13 mouse cellular contexts compared by ENCODE assay signal in genomic region chr3:112942036-112942626, GRCm38 (mm10).
DNase-seq lines count a peak whose midpoint lies in the region; ATAC-seq and TF ChIP-seq lines count a peak whose summit lies in the region.
"Had no signal": no experiment of that assay in that cellular context is flagged by ENCODE, and none has a peak within 500 bp of the region (broad histone marks: within the 10 kb centered on the region; RNA-seq: fewer than 3 reads in every experiment).

No protein-coding gene starts in this region.

- TF ChIP-seq EP300 in heart, adult 2 months (IDR thresholded peaks at IDR 0.05; ENCODE audit: insufficient read depth, low read depth, low read length), result no peak

- no peak for TF ChIP-seq POLR2A in heart, adult 2 months (IDR thresholded peaks at IDR 0.05; ENCODE audit: insufficient read depth, low read depth, low read length)
- no peak for TF ChIP-seq POLR2A in kidney, adult 2 months (IDR thresholded peaks at IDR 0.05; ENCODE audit: low read depth, low read length)

- no peak for ATAC-seq in Patski
- ATAC-seq in midbrain, embryonic 15.5 days (replicated peaks), result peak; percentile 50; the same call in 1 of the 2 replicates
- ATAC-seq: CD4-positive, CD25-positive, alpha-beta regulatory T cell, adult 4 months; liver, embryonic 12.5 days had no signal

- WGBS in heart, adult 2 months, result 63% methylated on average over 4 of the region's 4 CpGs
- 72% methylated on average over 4 of the region's 4 CpGs for WGBS in midbrain, embryonic 15.5 days
- WGBS in kidney, adult 2 months, result 67% methylated on average over 4 of the region's 4 CpGs

- no peak overlapping the region for H3K4me2 ChIP-seq in midbrain, embryonic 15.5 days
- H3K4me2 ChIP-seq: hindbrain, embryonic 15.5 days; liver, embryonic 12.5 days had no signal

- H3K4me3 ChIP-seq in heart, adult 2 months, result no peak overlapping the region
- H3K4me3 ChIP-seq in midbrain, embryonic 15.5 days, result no peak overlapping the region
- H3K4me3 ChIP-seq in kidney, adult 2 months (ENCODE audit: insufficient read depth, low read depth, low read length), result no peak overlapping the region
- H3K4me3 ChIP-seq: hindbrain, embryonic 15.5 days; liver, embryonic 12.5 days had no signal

- H3K4me1 ChIP-seq in heart, adult 2 months (ENCODE audit: control insufficient read depth, insufficient read depth, low read length), result no peaks in the 10 kb centered on the region
- H3K4me1 ChIP-seq in midbrain, embryonic 15.5 days, result no peaks in the 10 kb centered on the region
- H3K4me1 ChIP-seq in kidney, adult 2 months (ENCODE audit: control insufficient read depth, insufficient read depth, low read length), result no peaks in the 10 kb centered on the region
- H3K4me1 ChIP-seq: hindbrain, embryonic 15.5 days; liver, embryonic 12.5 days had no signal

- CTCF ChIA-PET in Patski (lab: Charles Lee), result interaction anchor here (1.0 to 1.5 kb wide), 2 partner anchors 11 to 16 kb away, joined by 3 to 4 read pairs; no protein-coding TSS in a partner anchor

- no peak for DNase-seq in heart, adult 2 months
- no peak for DNase-seq in heart, adult 18-20 months
- DNase-seq in left cerebral cortex, postnatal 14 days (ENCODE audit: low spot score in 2 of 2), result peak; percentile 5 to 16
- no peak for DNase-seq in left cerebral cortex, adult 9 months (ENCODE audit: low spot score in 2 of 2)
- DNase-seq in Patski (ENCODE audit: low read depth, low spot score), result no peak
- DNase-seq in kidney, adult 2 months, result no peak
- DNase-seq: cerebellum, adult 18-20 months; lung, postnatal 36 days; spleen, adult 18-20 months had no signal

- 0 out of 2 replicates have a peak, but pooled peaks have one; percentile 11 for TF ChIP-seq CTCF in heart, adult 2 months (IDR thresholded peaks at IDR 0.05)
- peak; percentile 27 for TF ChIP-seq CTCF in Patski (IDR thresholded peaks at IDR 0.05)
- TF ChIP-seq CTCF in kidney, adult 2 months (conservative IDR thresholded peaks at IDR 0.05; ENCODE audit: insufficient read depth, insufficient read length, low read depth, low read length), result no peak

- POLR2A ChIA-PET in Patski (lab: Charles Lee), result no interaction called here

- no peaks in the 10 kb centered on the region for H3K79me2 ChIP-seq in heart, adult 2 months (replicated peaks; ENCODE audit: control insufficient read depth, insufficient read depth, low read length)

- H3K27me3 ChIP-seq in heart, adult 2 months (ENCODE audit: control insufficient read depth, insufficient read depth, low read length), result no peaks in the 10 kb centered on the region
- H3K27me3 ChIP-seq in Patski, result no peaks in the 10 kb centered on the region
- no peaks in the 10 kb centered on the region for H3K27me3 ChIP-seq in midbrain, embryonic 15.5 days (replicated peaks)
- no peaks in the 10 kb centered on the region for H3K27me3 ChIP-seq in kidney, adult 2 months (replicated peaks; ENCODE audit: control insufficient read depth, insufficient read depth, low read length)
- H3K27me3 ChIP-seq: hindbrain, embryonic 15.5 days; liver, embryonic 12.5 days had no signal

- no peak overlapping the region for H3K27ac ChIP-seq in heart, adult 2 months
- no peak overlapping the region for H3K27ac ChIP-seq in midbrain, embryonic 15.5 days
- H3K27ac ChIP-seq in kidney, adult 2 months (ENCODE audit: insufficient read depth, low read depth, low read length), result no peak overlapping the region
- H3K27ac ChIP-seq: hindbrain, embryonic 15.5 days; liver, embryonic 12.5 days had no signal

- H3K36me3 ChIP-seq in heart, adult 2 months (ENCODE audit: control insufficient read depth, insufficient read depth, low read length), result no peaks in the 10 kb centered on the region
- no peaks in the 10 kb centered on the region for H3K36me3 ChIP-seq in midbrain, embryonic 15.5 days (replicated peaks)
- H3K36me3 ChIP-seq in kidney, adult 2 months (ENCODE audit: control insufficient read depth, insufficient read depth, low read length), result no peaks in the 10 kb centered on the region
- H3K36me3 ChIP-seq: hindbrain, embryonic 15.5 days; liver, embryonic 12.5 days had no signal

- no peaks in the 10 kb centered on the region for H3K9me3 ChIP-seq in midbrain, embryonic 15.5 days
- H3K9me3 ChIP-seq: hindbrain, embryonic 15.5 days; liver, embryonic 12.5 days had no signal

- no peak overlapping the region for H3K9ac ChIP-seq in heart, adult 2 months (ENCODE audit: low read depth, low read length)
- no peak overlapping the region for H3K9ac ChIP-seq in midbrain, embryonic 15.5 days
- H3K9ac ChIP-seq: hindbrain, embryonic 15.5 days; liver, embryonic 12.5 days had no signal

- intact Hi-C loops in heart, adult 2 months (cut with DNase I), result no loop called here
- intact Hi-C loops in left cerebral cortex, postnatal 14 days (cut with DNase I), result no loop called here

- in situ Hi-C loops in Patski (cut with MboI; ENCODE audit: low pct_unique_long_range_greater_than_20kb), result no loop called here

Comparison
In these comparisons a context has a peak if more than half of its experiments do, and no peak if none do; other contexts are left out.
1. DNase-seq: peak in left cerebral cortex, postnatal 14 days (2 of 2); none in heart, adult 2 months (0 of 2), heart, adult 18-20 months (0 of 2), left cerebral cortex, adult 9 months (0 of 2), Patski (single experiment) and kidney, adult 2 months (single experiment).